Mouse (Mus musculus) lung, postnatal 10 days (tissue): ENCODE measurements around the gene B4galt5.

Experiments
- DNase-seq: peaks from one replicate; pipeline ENCODE4 v3.0.0; 2021

B4galt5 gene

GRCm38 (mm10) chr2:167273206-167273740, 75.7 kb downstream of the B4galt5 start:
- DNase-seq, result peak; percentile 4

GRCm38 (mm10) chr2:167272706-167273105, 76.3 kb downstream of the B4galt5 start:
- peak; percentile 3 for DNase-seq

GRCm38 (mm10) chr2:167271121-167271521, 77.9 kb downstream of the B4galt5 start:
- DNase-seq, result peak; percentile 40

- DNase-seq, result peak; percentile 0
These were observed 78.5 kb downstream of the B4galt5 start for GRCm38 (mm10) chr2:167270496-167270895.

GRCm38 (mm10) chr2:167268721-167269120, 80.3 kb downstream of the B4galt5 start:
- peak; percentile 1 for DNase-seq

- no peak for DNase-seq
These were observed 80.6 kb downstream of the B4galt5 start for GRCm38 (mm10) chr2:167268411-167268690.

- DNase-seq, result peak; percentile 22
These were observed 81.2 kb downstream of the B4galt5 start for GRCm38 (mm10) chr2:167267531-167268410.

- peak; percentile 1 for DNase-seq
These were observed 82.8 kb downstream of the B4galt5 start for GRCm38 (mm10) chr2:167266231-167266630.

- peak; percentile 63 for DNase-seq
These were observed 83.2 kb downstream of the B4galt5 start for GRCm38 (mm10) chr2:167265806-167266205.

GRCm38 (mm10) chr2:167265021-167265420, 84.0 kb downstream of the B4galt5 start:
- peak; percentile 1 for DNase-seq

GRCm38 (mm10) chr2:167263931-167264330, 85.1 kb downstream of the B4galt5 start:
- peak; percentile 2 for DNase-seq

- peak; percentile 51 for DNase-seq
These were observed 85.8 kb downstream of the B4galt5 start for GRCm38 (mm10) chr2:167263040-167263810.

GRCm38 (mm10) chr2:167262433-167262832, 86.5 kb downstream of the B4galt5 start:
- peak; percentile 6 for DNase-seq

- DNase-seq, result peak; percentile 54
These were observed 87.9 kb downstream of the B4galt5 start for GRCm38 (mm10) chr2:167261106-167261505.

- DNase-seq, result no peak
These were observed 91.2 kb downstream of the B4galt5 start for GRCm38 (mm10) chr2:167257790-167258189.

- DNase-seq, result no peak
These were observed 94.2 kb downstream of the B4galt5 start for GRCm38 (mm10) chr2:167254808-167255207.

- DNase-seq, result peak; percentile 81
These were observed 94.8 kb downstream of the B4galt5 start for GRCm38 (mm10) chr2:167254185-167254584.

- no peak for DNase-seq
These were observed 95.5 kb downstream of the B4galt5 start for GRCm38 (mm10) chr2:167253476-167253875.

- no peak for DNase-seq
These were observed 96.8 kb downstream of the B4galt5 start for GRCm38 (mm10) chr2:167252057-167252687.

GRCm38 (mm10) chr2:167250736-167251337, 98.1 kb downstream of the B4galt5 start:
- peak; percentile 77 for DNase-seq

- DNase-seq, result no peak
These were observed 98.8 kb downstream of the B4galt5 start for GRCm38 (mm10) chr2:167250003-167250735.

GRCm38 (mm10) chr2:167249591-167249990, 99.4 kb downstream of the B4galt5 start:
- DNase-seq, result peak; percentile 74
